ENCODE assay signal across 37 mouse cellular contexts in the genomic region with DNA sequence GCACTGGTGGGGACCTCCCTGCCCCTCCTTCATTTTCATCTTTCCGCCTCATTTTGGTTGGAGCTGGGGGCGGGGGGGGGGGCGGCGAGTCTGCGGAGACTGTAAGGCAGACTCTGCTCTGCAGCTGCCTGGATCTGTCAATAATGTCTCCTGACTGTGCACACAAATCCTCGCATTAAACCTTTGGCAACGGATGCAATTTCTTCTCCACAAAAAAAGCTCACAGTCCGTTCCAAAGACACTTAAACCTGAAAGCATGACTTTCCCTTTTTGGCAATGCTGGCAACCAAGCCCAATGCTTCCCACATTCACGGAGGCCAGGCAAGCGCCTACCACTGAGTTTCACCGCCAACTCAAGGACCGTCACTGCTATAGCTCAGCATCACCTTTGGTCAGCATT. TPM values are rescaled to one million over a fixed set of nuclear protein-coding genes. Genes with fewer than 3 reads are reported as not detected.
DNase-seq lines count a peak whose midpoint lies in the region; ATAC-seq and TF ChIP-seq lines count a peak whose summit lies in the region.
"Had no signal": no experiment of that assay in that cellular context is flagged by ENCODE, and none has a peak within 500 bp of the region (broad histone marks: within the 10 kb centered on the region; RNA-seq: fewer than 3 reads in every experiment).

No protein-coding gene starts in this region.

- TF ChIP-seq CTCF in left cerebral cortex, adult 2 months (IDR thresholded peaks at IDR 0.05), result no peak

- H3K27me3 ChIP-seq in limb, embryonic 14.5 days (ENCODE audit: control insufficient read depth, insufficient read depth, low read length), result no peaks in the 10 kb centered on the region
- H3K27me3 ChIP-seq: embryonic facial prominence, embryonic 15.5 days; hindbrain, embryonic 15.5 days; kidney, embryonic 15.5 days; liver, embryonic 15.5 days; lung, embryonic 15.5 days; midbrain, embryonic 15.5 days; Patski; stomach, embryonic 15.5 days had no signal

- H3K4me2 ChIP-seq in limb, embryonic 14.5 days (replicated peaks; ENCODE audit: low read depth, low read length, severe bottlenecking), result no peak overlapping the region; the same call in 1 of the 2 replicates
- H3K4me2 ChIP-seq: embryonic facial prominence, embryonic 15.5 days; hindbrain, embryonic 15.5 days; kidney, embryonic 15.5 days; liver, embryonic 15.5 days; lung, embryonic 15.5 days; midbrain, embryonic 15.5 days; stomach, embryonic 15.5 days had no signal

- intact Hi-C loops in left cerebral cortex, adult 2 months (cut with DNase I), result loop anchor here (10.0 kb wide), 1 partner anchor 190 kb away; no protein-coding TSS in a partner anchor

- H3K36me3 ChIP-seq in limb, embryonic 14.5 days (ENCODE audit: control insufficient read depth, insufficient read depth, low read length), result no peaks in the 10 kb centered on the region
- H3K36me3 ChIP-seq: embryonic facial prominence, embryonic 15.5 days; hindbrain, embryonic 10.5 days; hindbrain, embryonic 15.5 days; kidney, embryonic 15.5 days; liver, embryonic 15.5 days; lung, embryonic 15.5 days; midbrain, embryonic 10.5 days; midbrain, embryonic 15.5 days; stomach, embryonic 15.5 days had no signal

- 69% methylated on average over 12 of the region's 12 CpGs for WGBS in limb, embryonic 14.5 days

- TF ChIP-seq POLR2A in limb, embryonic 14.5 days (IDR thresholded peaks at IDR 0.05; ENCODE audit: borderline replicate concordance, extremely low read depth, insufficient read depth, insufficient read length), result no peak

- no peaks in the 10 kb centered on the region for H3K4me1 ChIP-seq in limb, embryonic 14.5 days (ENCODE audit: control insufficient read depth, insufficient read depth, low read length)
- H3K4me1 ChIP-seq: embryonic facial prominence, embryonic 15.5 days; hindbrain, embryonic 10.5 days; hindbrain, embryonic 15.5 days; kidney, embryonic 15.5 days; liver, embryonic 15.5 days; lung, embryonic 15.5 days; midbrain, embryonic 10.5 days; midbrain, embryonic 15.5 days; stomach, embryonic 15.5 days had no signal

- H3K4me3 ChIP-seq in left cerebral cortex, adult 2 months, result no peak overlapping the region
- no peak overlapping the region for H3K4me3 ChIP-seq in limb, embryonic 14.5 days (replicated peaks; ENCODE audit: low read length)
- H3K4me3 ChIP-seq: embryonic facial prominence, embryonic 15.5 days; heart, adult 2 months; hindbrain, embryonic 10.5 days; hindbrain, embryonic 15.5 days; kidney, embryonic 15.5 days; liver, embryonic 15.5 days; lung, embryonic 15.5 days; midbrain, embryonic 10.5 days; midbrain, embryonic 15.5 days; stomach, embryonic 15.5 days had no signal

- no peaks in the 10 kb centered on the region for H3K9me3 ChIP-seq in limb, embryonic 14.5 days (ENCODE audit: control insufficient read depth, low read length)
- H3K9me3 ChIP-seq: embryonic facial prominence, embryonic 15.5 days; hindbrain, embryonic 10.5 days; hindbrain, embryonic 15.5 days; kidney, embryonic 15.5 days; liver, embryonic 15.5 days; lung, embryonic 15.5 days; midbrain, embryonic 10.5 days; midbrain, embryonic 15.5 days; stomach, embryonic 15.5 days had no signal

- no peak for DNase-seq in frontal cortex, postnatal 14 days (ENCODE audit: low spot score in 2 of 2)
- peak; percentile 32 to 43 for DNase-seq in left cerebral cortex, adult 18-20 months (ENCODE audit: low spot score in 2 of 2)
- DNase-seq in left cerebral cortex, adult 2 months (ENCODE audit: extremely low spot score in 1 of 2, low spot score in 2 of 2), result no peak
- peak; percentile 45 for DNase-seq in right cerebral cortex, adult 18-20 months
- DNase-seq in right cerebral cortex, postnatal 10 days (ENCODE audit: low spot score in 2 of 2), result no peak
- peak; percentile 65 for DNase-seq in limb, embryonic 14.5 days (ENCODE audit: low spot score)
- no peak for DNase-seq in adrenal gland, adult (ENCODE audit: inconsistent age in 2 of 2, low spot score in 1 of 2)
- DNase-seq: adrenal gland, postnatal 14 days; cerebellum, adult 11-12 months; cerebellum, adult 9-11 months; gastrocnemius, postnatal 36 days; heart, adult 2 months; heart, postnatal 14 days; kidney, adult 11 months; kidney, postnatal 25 days; right cerebral cortex, postnatal 14 days; thymus, adult 2 months; thymus, postnatal 36 days had no signal

- ATAC-seq in frontal cortex, adult (ENCODE audit: low TSS enrichment), result peak; percentile 58; the same call in 1 of the 2 replicates
- peak; percentile 58; the same call in 1 of the 2 replicates for ATAC-seq in limb, embryonic 14.5 days (ENCODE audit: low FRiP score, low read depth)
- ATAC-seq: forebrain, embryonic 14.5 days; inflammation-experienced regulatory T-cells, adult 6 months; midbrain, embryonic 15.5 days; Patski had no signal

- no peak overlapping the region for H3K27ac ChIP-seq in left cerebral cortex, adult 2 months
- no peak overlapping the region for H3K27ac ChIP-seq in limb, embryonic 14.5 days (replicated peaks; ENCODE audit: low read depth, low read length)
- H3K27ac ChIP-seq: embryonic facial prominence, embryonic 15.5 days; heart, adult 2 months; hindbrain, embryonic 10.5 days; hindbrain, embryonic 15.5 days; kidney, embryonic 15.5 days; liver, embryonic 15.5 days; lung, embryonic 15.5 days; midbrain, embryonic 10.5 days; midbrain, embryonic 15.5 days; stomach, embryonic 15.5 days had no signal

- no peak overlapping the region for H3K9ac ChIP-seq in limb, embryonic 14.5 days (ENCODE audit: low read depth, low read length, severe bottlenecking)
- H3K9ac ChIP-seq: embryonic facial prominence, embryonic 15.5 days; hindbrain, embryonic 15.5 days; kidney, embryonic 15.5 days; liver, embryonic 15.5 days; lung, embryonic 15.5 days; midbrain, embryonic 15.5 days; stomach, embryonic 15.5 days had no signal

RNA-seq across cellular contexts. Expression of a gene that starts 59.1 kb away (rescaled TPM):
- total RNA-seq in left cerebral cortex, adult 18-20 months (2021), result 10 to 100 TPM; 20.7 to 25.6 TPM
- 10 to 100 TPM; 23.6 to 27.5 TPM for total RNA-seq in left cerebral cortex, adult 2 months (2021)
- 1.6 and 1.7 TPM in 2 replicates for polyA plus RNA-seq in limb, embryonic 14.5 days (2012; rRNA removed)
- 0.93 and 1.2 TPM in 2 replicates for polyA plus RNA-seq in limb, embryonic 14.5 days (2014; fragmentation: Nextera tagmentation; extraction: Ambion mirVana)
- total RNA-seq: common myeloid progenitor, adult 5-6 weeks; heart, adult 2 months; heart, postnatal 14 days; liver, adult 2 months; megakaryocyte progenitor cell, adult 5-6 weeks; MEL; neutrophil, adult 5-6 weeks had no signal
- polyA plus RNA-seq: heart, adult 2 months; heart, embryonic 14.5 days; inflammation-experienced regulatory T-cells, adult 6 months; liver, adult 2 months had no signal

Comparison
In these comparisons a context has a peak if more than half of its experiments do, and no peak if none do; other contexts are left out.
1. DNase-seq: peak in left cerebral cortex, adult 18-20 months (2 of 2), right cerebral cortex, adult 18-20 months (single experiment) and limb, embryonic 14.5 days (single experiment); none in frontal cortex, postnatal 14 days (0 of 2), left cerebral cortex, adult 2 months (0 of 2), right cerebral cortex, postnatal 10 days (0 of 2) and adrenal gland, adult (0 of 2).